Mouse (Mus musculus): Measurements from ENCODE around the gene Gp1ba. TPM values are rescaled to one million over a fixed set of nuclear protein-coding genes. Genes with fewer than 3 reads are reported as not detected.

Gp1ba gene
- polyA plus RNA-seq, 1 experiment from 2014 or later = 0.22 TPM

DNA sequence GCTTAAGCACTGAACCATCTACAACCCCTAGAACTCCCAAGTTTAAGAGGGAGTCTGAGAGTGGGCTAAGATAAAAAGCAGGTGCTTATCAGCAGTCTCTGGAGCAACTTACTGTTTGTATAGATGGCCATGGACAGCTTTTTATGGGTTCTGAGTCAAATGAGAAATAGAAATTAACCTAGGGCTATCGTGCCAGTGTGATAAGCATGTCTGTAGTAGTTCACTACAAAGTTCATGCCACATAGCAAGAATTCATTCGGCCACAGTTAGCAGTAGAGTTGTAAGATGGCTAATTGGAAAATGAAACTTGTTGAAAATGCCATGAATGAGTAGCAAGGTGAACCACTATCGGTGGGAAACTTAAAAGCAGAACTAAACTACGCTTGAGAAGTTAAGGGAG, 9.6 kb downstream of the Gp1ba start:
- DNase-seq (ENCODE audit: low spot score) (no peak), ATAC-seq (no peak)
- Histone ChIP-seq H3K4me1 (ENCODE audit: control insufficient read depth, insufficient read depth, low read length) (peaks cover 30% of the 10 kb centered on the region), H3K4me2 (ENCODE audit: low read length) (peak overlapping the region; percentile 99), H3K27me3 (replicated peaks; ENCODE audit: control insufficient read depth, insufficient read depth, low read length) (no peaks in the 10 kb centered on the region), H3K27ac (ENCODE audit: low read depth, low read length) (no peak overlapping the region), H3K36me3 (ENCODE audit: control insufficient read depth, insufficient read depth, low read length) (peaks cover 62% of the 10 kb centered on the region), H3K4me3 (ENCODE audit: low read depth, low read length) (peak overlapping the region; percentile 61), H3K9ac (ENCODE audit: low read length) (peak overlapping the region; percentile 74), H3K9me3 (replicated peaks; ENCODE audit: control insufficient read depth, low read length) (no peaks in the 10 kb centered on the region)
- 89% methylated on average over 4 of the region's 4 CpGs for WGBS

DNA sequence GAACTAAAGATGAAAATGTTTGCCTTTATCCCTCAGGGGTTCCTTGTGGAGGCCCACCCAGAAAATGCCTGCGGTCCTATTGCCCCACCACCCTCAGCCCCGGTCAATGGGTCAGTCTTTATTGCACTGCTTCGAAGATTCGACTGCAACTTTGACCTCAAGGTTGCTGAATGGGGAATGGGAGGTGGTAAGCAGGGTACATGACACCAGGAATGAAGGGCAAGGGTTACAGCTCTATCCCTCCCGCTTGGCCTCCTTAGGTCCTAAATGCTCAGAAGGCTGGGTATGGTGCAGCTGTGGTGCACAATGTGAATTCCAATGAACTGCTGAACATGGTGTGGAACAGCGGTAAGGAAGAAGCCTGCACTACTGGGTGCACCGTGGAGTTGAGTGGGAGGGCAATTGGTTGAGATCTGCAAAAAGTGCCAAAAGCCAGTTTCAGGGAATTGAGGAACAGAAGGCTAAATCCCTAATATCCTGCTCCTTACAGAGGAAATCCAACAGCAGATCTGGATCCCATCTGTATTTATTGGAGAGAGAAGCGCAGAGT, 10.3 kb downstream of the Gp1ba start:
- WGBS = 92% methylated on average over 8 of the region's 8 CpGs
- Histone ChIP-seq H3K4me2 (ENCODE audit: low read length) (peak overlapping the region; percentile 99; the same call in 1 of the 2 replicates), H3K9me3 (replicated peaks; ENCODE audit: control insufficient read depth, low read length) (no peaks in the 10 kb centered on the region), H3K4me3 (ENCODE audit: low read depth, low read length) (no peak overlapping the region), H3K9ac (ENCODE audit: low read length) (no peak overlapping the region), H3K27ac (ENCODE audit: low read depth, low read length) (no peak overlapping the region), H3K4me1 (ENCODE audit: control insufficient read depth, insufficient read depth, low read length) (peaks cover 30% of the 10 kb centered on the region), H3K27me3 (replicated peaks; ENCODE audit: control insufficient read depth, insufficient read depth, low read length) (no peaks in the 10 kb centered on the region), H3K36me3 (ENCODE audit: control insufficient read depth, insufficient read depth, low read length) (peaks cover 61% of the 10 kb centered on the region)
- ATAC-seq (no peak), DNase-seq (ENCODE audit: low spot score) (no peak)

DNA sequence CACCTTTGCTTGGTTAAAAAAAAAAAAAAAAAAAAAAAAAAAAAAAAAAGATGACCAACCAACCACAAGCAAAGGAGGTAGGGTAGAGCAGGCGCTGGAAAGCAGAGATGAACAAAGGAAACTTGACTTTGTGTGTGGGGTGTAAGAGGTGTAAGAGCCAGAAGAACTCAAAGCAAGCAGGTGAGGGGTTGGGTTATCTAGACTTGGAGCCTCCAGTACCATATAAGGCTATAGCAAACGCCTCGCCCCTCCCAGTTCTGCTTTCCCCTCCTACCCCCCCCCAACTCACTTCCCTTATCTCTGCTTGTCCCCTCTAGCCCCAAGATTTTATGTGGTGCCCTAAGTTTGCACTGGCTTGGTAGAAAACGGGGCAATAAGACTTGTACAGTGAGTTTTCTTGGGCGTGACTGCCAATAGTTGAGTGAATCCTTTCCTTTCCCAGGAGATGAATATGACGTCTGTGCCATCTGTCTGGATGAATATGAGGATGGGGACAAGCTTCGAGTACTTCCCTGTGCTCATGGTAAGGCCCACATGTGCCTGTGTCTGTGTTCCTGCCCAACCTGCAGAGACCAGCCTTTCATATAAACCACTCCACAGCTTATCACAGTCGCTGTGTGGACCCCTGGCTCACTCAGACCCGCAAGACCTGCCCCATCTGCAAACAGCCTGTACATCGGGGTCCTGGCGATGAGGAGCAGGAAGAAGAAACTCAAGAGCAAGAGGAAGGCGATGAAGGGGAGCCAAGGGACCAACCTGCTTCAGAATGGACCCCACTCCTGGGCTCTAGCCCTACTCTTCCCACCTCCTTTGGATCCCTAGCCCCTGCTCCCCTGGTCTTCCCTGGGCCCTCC, 11.6 kb downstream of the Gp1ba start:
- no peak overlapping the region for H3K9ac ChIP-seq (ENCODE audit: low read length)
- H3K4me2 ChIP-seq (ENCODE audit: low read length) = no peak overlapping the region
- H3K27me3 ChIP-seq (replicated peaks; ENCODE audit: control insufficient read depth, insufficient read depth, low read length) = no peaks in the 10 kb centered on the region
- WGBS = 84% methylated on average over 12 of the region's 12 CpGs
- H3K27ac ChIP-seq (ENCODE audit: low read depth, low read length) = no peak overlapping the region
- H3K9me3 ChIP-seq (replicated peaks; ENCODE audit: control insufficient read depth, low read length) = no peaks in the 10 kb centered on the region
- H3K4me3 ChIP-seq (ENCODE audit: low read depth, low read length) = no peak overlapping the region
- peaks cover 48% of the 10 kb centered on the region for H3K36me3 ChIP-seq (ENCODE audit: control insufficient read depth, insufficient read depth, low read length)
- DNase-seq (ENCODE audit: low spot score) (no peak), ATAC-seq (no peak)
- peaks cover 32% of the 10 kb centered on the region for H3K4me1 ChIP-seq (ENCODE audit: control insufficient read depth, insufficient read depth, low read length)

DNA sequence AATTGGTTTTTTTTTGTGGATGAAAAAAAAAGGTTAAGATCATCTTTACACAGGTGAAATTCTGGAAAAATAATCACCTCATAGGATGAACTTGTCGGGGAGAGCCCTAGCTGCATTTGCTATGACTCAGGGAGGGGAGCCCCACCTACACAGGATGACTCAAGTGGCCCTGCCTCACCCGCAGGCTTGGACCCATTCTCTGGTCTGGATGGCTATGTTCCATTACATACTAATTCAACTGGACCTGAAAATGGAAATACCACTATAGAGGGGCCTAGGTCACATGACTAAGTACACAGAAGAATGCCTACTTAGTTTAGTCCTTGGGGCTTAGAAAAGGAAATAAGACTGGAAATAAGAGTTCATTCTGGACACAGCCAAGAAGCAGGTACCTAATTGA, 12.5 kb downstream of the Gp1ba start:
- peaks cover 32% of the 10 kb centered on the region for H3K4me1 ChIP-seq (ENCODE audit: control insufficient read depth, insufficient read depth, low read length)
- no peak overlapping the region for H3K27ac ChIP-seq (ENCODE audit: low read depth, low read length)
- no peak for DNase-seq (ENCODE audit: low spot score)
- H3K27me3 ChIP-seq (replicated peaks; ENCODE audit: control insufficient read depth, insufficient read depth, low read length) = no peaks in the 10 kb centered on the region
- no peak overlapping the region for H3K4me3 ChIP-seq (ENCODE audit: low read depth, low read length)
- H3K36me3 ChIP-seq (ENCODE audit: control insufficient read depth, insufficient read depth, low read length) = peaks cover 47% of the 10 kb centered on the region
- H3K9ac ChIP-seq (ENCODE audit: low read length) = no peak overlapping the region
- no peaks in the 10 kb centered on the region for H3K9me3 ChIP-seq (replicated peaks; ENCODE audit: control insufficient read depth, low read length)
- WGBS = 70% methylated on average over 2 of the region's 2 CpGs
- no peak overlapping the region for H3K4me2 ChIP-seq (ENCODE audit: low read length)
- no peak for ATAC-seq

DNA sequence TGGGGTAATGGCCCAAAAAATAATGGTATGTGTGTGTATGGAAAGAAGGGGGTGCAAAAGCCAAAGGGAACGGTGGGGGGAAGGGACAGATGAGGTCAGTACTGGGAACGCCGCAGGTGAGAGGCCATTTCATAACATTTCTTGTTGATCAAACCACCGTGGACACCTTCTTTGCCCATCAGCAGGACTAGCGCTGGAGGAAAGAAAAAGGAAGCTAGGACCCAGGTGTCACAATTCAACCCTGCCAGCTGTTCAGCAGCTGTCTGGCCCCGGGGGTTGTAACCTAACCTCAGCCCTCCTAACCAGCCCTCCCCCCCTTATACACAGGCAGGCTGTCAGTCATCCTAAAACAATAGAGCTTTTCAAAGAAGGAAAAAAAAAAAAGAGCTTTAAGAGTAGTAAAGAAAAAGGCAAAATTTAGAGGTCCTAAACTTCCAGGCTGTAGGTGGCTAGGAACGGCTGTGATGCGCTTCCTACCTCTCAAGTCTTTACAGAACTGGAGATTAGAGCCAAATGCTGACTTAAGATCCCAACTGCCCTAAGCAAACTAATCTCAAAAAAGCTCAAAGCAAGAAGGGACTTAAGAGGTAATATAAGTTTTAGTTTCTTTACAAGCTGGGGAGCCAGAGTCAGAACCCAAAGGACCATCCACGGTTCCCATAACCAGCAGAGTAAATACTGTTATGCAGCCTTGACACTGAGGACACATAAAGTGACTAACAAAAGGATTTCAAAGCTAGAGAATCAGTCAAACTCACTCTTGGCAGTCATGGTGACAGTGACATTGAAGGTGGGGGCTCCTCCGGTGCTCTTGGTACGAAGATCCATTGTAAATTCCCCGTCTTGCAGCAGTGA, 13.3 kb downstream of the Gp1ba start:
- peaks cover 47% of the 10 kb centered on the region for H3K36me3 ChIP-seq (ENCODE audit: control insufficient read depth, insufficient read depth, low read length)
- 78% methylated on average over 12 of the region's 12 CpGs for WGBS
- H3K9me3 ChIP-seq (replicated peaks; ENCODE audit: control insufficient read depth, low read length) = no peaks in the 10 kb centered on the region
- H3K27me3 ChIP-seq (replicated peaks; ENCODE audit: control insufficient read depth, insufficient read depth, low read length) = no peaks in the 10 kb centered on the region
- DNase-seq (ENCODE audit: low spot score) = no peak
- H3K4me2 ChIP-seq (ENCODE audit: low read length) = peak overlapping the region; percentile 91
- H3K27ac ChIP-seq (ENCODE audit: low read depth, low read length) = no peak overlapping the region
- ATAC-seq = no peak
- H3K4me3 ChIP-seq (ENCODE audit: low read depth, low read length) = peak overlapping the region; percentile 100
- peaks cover 34% of the 10 kb centered on the region for H3K4me1 ChIP-seq (ENCODE audit: control insufficient read depth, insufficient read depth, low read length)
- peak overlapping the region; percentile 37 for H3K9ac ChIP-seq (ENCODE audit: low read length)

DNA sequence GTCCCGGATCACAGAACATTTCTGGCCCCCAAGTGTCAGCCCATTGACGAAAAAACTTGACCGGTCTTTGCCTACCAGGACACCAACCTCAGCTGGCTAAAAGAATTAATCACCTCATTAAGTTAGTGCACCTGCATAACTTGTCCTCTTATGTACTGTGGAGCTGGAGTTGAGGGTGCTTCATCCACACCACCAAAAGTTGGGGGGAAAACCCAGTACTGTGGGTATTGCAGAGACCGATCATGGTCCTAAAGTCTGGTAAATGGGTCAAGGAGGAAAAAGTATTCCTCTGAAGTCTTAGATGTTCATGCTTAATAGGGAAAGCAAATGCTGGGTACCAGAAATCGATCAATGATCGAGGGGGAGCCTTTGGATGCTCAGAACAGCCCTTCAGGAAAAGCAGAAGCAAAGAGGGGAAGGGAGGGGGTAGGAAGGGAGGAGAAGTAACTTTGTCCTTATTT, 14.0 kb downstream of the Gp1ba start:
- Histone ChIP-seq H3K9me3 (replicated peaks; ENCODE audit: control insufficient read depth, low read length) (no peaks in the 10 kb centered on the region), H3K27me3 (replicated peaks; ENCODE audit: control insufficient read depth, insufficient read depth, low read length) (no peaks in the 10 kb centered on the region), H3K4me1 (ENCODE audit: control insufficient read depth, insufficient read depth, low read length) (peaks cover 32% of the 10 kb centered on the region), H3K9ac (ENCODE audit: low read length) (peak overlapping the region; percentile 97), H3K4me2 (ENCODE audit: low read length) (peak overlapping the region; percentile 91), H3K4me3 (ENCODE audit: low read depth, low read length) (peak overlapping the region; percentile 100), H3K36me3 (ENCODE audit: control insufficient read depth, insufficient read depth, low read length) (peaks cover 47% of the 10 kb centered on the region), H3K27ac (ENCODE audit: low read depth, low read length) (peak overlapping the region; percentile 95)
- 60% methylated on average over 6 of the region's 6 CpGs for WGBS
- no peak for DNase-seq (ENCODE audit: low spot score)
- ATAC-seq = no peak

DNA sequence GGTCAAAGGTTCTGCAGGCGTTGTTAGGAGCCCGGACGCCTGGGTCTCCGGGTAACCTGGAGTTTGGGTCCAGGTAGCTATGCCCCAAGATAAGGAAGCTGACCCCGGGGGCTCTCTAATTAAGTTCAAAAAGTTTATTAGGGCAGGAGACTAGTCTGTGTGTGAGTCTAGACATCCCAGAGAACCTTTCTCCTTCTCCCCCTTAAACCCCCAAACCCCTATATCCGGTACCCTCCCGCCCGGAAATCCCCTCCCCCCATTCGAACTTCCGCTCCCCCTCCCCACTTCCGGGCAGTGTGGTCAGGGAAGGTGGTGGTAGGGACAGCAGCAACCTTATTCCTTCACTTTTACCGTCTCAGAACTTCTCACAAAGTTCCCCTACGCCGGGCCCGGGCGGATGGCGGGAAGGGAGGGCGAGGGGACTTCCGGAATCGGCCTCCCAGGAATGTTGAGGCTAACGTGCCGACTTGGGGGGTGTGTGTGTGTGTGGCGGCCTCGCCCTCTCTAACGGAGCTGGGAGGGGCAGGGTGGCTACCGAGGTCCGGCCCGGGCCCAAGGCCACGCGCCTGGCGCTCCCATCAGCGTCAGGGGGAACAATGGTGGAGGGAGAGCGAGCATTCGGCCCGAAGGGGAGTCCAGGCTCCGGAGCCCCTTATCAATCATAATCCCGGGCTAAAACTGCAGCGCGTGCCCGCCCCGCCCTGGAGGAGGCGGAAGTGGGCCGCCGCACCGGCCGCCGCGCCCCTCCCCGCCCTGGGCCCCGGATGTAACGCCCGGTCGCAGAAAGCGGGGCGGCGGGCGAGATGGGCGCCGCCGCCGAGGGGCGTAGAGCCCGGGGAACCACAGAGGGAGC, 14.6 kb downstream of the Gp1ba start:
- peak; percentile 70 for ATAC-seq
- peaks cover 26% of the 10 kb centered on the region for H3K4me1 ChIP-seq (ENCODE audit: control insufficient read depth, insufficient read depth, low read length)
- H3K9ac ChIP-seq (ENCODE audit: low read length) = peak overlapping the region; percentile 97
- no peaks in the 10 kb centered on the region for H3K27me3 ChIP-seq (replicated peaks; ENCODE audit: control insufficient read depth, insufficient read depth, low read length)
- H3K4me3 ChIP-seq (ENCODE audit: low read depth, low read length) = peak overlapping the region; percentile 100
- DNase-seq (ENCODE audit: low spot score) = peak; percentile 70
- peak overlapping the region; percentile 95 for H3K27ac ChIP-seq (ENCODE audit: low read depth, low read length)
- peak overlapping the region; percentile 91 for H3K4me2 ChIP-seq (ENCODE audit: low read length)
- H3K9me3 ChIP-seq (replicated peaks; ENCODE audit: control insufficient read depth, low read length) = no peaks in the 10 kb centered on the region
- WGBS = 1% methylated on average over 58 of the region's 63 CpGs
- H3K36me3 ChIP-seq (ENCODE audit: control insufficient read depth, insufficient read depth, low read length) = peaks cover 43% of the 10 kb centered on the region
